Mouse (Mus musculus) midbrain, postnatal 0 days (tissue): ENCODE measurements around the gene Olfr1341. TPM values are rescaled to one million over a fixed set of nuclear protein-coding genes. Genes with fewer than 3 reads are reported as not detected.
A peak's percentile ranks its signal among the peaks of the same experiment; 100 is the strongest.

ENCODE experiments used
- ATAC-seq: fragments of 200-750 bp; cut with Nextera tagmentation; 2 replicates; pipeline ENCODE4 v1.8.0; 2017; ENCODE audit warnings: moderate number of reproducible peaks, mild to moderate bottlenecking, moderate TSS enrichment, moderate library complexity; ENCODE audit not compliant: low FRiP score
- DNase-seq: peaks from one replicate; pipeline ENCODE4 v3.0.0-alpha.2; 2015; ENCODE audit warnings: low spot score
- H3K27ac ChIP-seq: fragments of 300-500 bp; sonication (generic); 2 replicates; pipeline ENCODE4 v1.5.1; 2014; ENCODE audit warnings: low read depth, mild to moderate bottlenecking, low read length, mixed read lengths
- H3K27me3 ChIP-seq: fragments of 300-500 bp; sonication (generic); 2 replicates; pipeline ENCODE4 v1.6.1; 2014; ENCODE audit warnings: low read length, control low read depth, mixed read lengths; ENCODE audit not compliant: insufficient read depth
- H3K36me3 ChIP-seq: fragments of 300-500 bp; sonication (generic); 2 replicates; pipeline ENCODE4 v1.6.1; 2014; ENCODE audit warnings: low read length, control low read depth, mixed read lengths; ENCODE audit not compliant: insufficient read depth
- H3K4me1 ChIP-seq: fragments of 300-500 bp; sonication (generic); 2 replicates; pipeline ENCODE4 v1.6.1; 2014; ENCODE audit warnings: mild to moderate bottlenecking, control low read depth, antibody characterized with exemption, low read length, mixed read lengths; ENCODE audit not compliant: insufficient read depth
- H3K4me2 ChIP-seq: fragments of 300-500 bp; sonication (generic); 2 replicates; pipeline ENCODE4 v1.6.1; 2014; ENCODE audit warnings: low read depth, mild to moderate bottlenecking, low read length, mixed read lengths; ENCODE audit not compliant: poor library complexity, severe bottlenecking
- H3K4me3 ChIP-seq: fragments of 300-500 bp; sonication (generic); 2 replicates; pipeline ENCODE4 v1.5.1; 2014; ENCODE audit warnings: low read depth, mild to moderate bottlenecking, low read length, moderate library complexity
- H3K9ac ChIP-seq: fragments of 300-500 bp; sonication (generic); replicated peaks from 2 replicates; pipeline ENCODE4 v1.6.1; 2014; ENCODE audit warnings: mild to moderate bottlenecking, low read length, moderate library complexity, mixed read lengths; ENCODE audit not compliant: poor library complexity, severe bottlenecking
- H3K9me3 ChIP-seq: fragments of 300-500 bp; sonication (generic); 2 replicates; pipeline ENCODE4 v1.6.1; 2016; ENCODE audit warnings: low read length, control low read depth
- CTCF ChIP-seq: IDR thresholded peaks from 2 replicates; pipeline ENCODE4 v1.5.1; 2016; ENCODE audit warnings: antibody characterized with exemption, mild to moderate bottlenecking
- WGBS: fragments of 180-500 bp; shearing (Covaris S2); extraction: QIAGEN DNeasy Blood & Tissue Kit; methylation state at CpG from one replicate; pipeline ENCODE4 v1.1.7; 2014; 5-methylcytosine and 5-hydroxymethylcytosine counted together
- polyA plus RNA-seq: library from polyadenylated mRNA; unstranded; fragments of >200 nt; fragmentation: Nextera tagmentation; extraction: Ambion mirVana; gene quantifications from 2 replicates; pipeline ENCODE4 v1.2.1, GENCODE M21; 2015
- total RNA-seq: library from RNA; depleted of rRNA; stranded (reverse); fragments of >200 nt; gene quantifications from 2 replicates; pipeline ENCODE4 v1.2.3, GENCODE M21; 2014; rRNA removed

Olfr1341 gene
- not detected in 2 replicates for total RNA-seq
- not detected in 2 replicates for polyA plus RNA-seq

DNA sequence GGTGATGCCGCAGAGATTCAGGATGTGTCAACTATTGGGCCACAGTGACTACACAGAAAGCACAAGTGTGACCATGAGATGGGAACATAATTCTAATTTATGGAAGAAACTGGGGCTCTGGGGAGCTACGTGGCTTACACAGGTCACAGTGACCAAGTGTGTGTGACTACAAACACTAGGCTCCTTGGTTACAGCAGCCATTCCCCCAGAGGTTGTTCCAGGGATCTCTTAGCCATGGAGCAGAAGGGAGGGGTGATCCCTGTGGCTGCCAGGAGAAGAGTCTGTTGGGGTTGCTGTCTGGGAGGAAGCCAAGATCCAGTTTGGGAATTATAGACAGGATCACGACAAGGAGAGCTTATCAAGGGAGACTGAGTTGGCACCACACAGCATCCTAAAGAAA lies at the start of gene Olfr1341:
Gene Olfr1341, plus strand, starts transcription at position 301 of the 400 bp plus-strand sequence.
- no peaks in the 10 kb centered on the region for H3K27me3 ChIP-seq
- H3K9me3 ChIP-seq = no peaks in the 10 kb centered on the region
- TF ChIP-seq CTCF = no peak
- H3K9ac ChIP-seq = no peak within 1 kb of the TSS
- DNase-seq (no peak), ATAC-seq (no peak)
- no peak within 1 kb of the TSS for H3K27ac ChIP-seq
- no peak within 1 kb of the TSS for H3K4me3 ChIP-seq
- 80% methylated on average over 3 of the region's 3 CpGs for WGBS
- no peaks in the 10 kb centered on the region for H3K36me3 ChIP-seq
- H3K4me1 ChIP-seq = no peaks in the 10 kb centered on the region
- no peak within 1 kb of the TSS for H3K4me2 ChIP-seq

DNA sequence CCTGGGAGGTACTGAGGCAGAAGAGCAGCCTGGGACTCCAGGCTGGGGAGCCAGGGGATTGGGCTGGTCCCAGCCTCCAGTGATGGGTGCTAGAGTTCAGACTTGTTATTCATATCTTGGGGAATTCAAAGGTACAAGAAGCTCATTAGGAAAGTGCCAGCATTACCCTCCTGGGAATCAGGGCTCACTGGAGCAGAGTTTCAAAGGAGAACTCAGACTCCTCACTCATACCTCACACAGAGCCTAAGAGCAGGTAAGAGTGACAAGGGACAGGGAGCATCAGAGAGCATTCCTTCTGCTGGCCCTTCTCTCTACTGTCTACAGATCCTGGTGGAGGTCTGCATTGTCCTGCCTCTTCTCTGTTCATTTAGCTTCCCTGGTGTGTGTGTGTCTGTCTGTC lies 44.7 kb upstream of the Olfr1341 start, which contains the start of gene Olfr62:
Gene Olfr62, plus strand, starts transcription at position 301 of the 400 bp plus-strand sequence.
- no peaks in the 10 kb centered on the region for H3K4me1 ChIP-seq
- no peaks in the 10 kb centered on the region for H3K36me3 ChIP-seq
- H3K4me2 ChIP-seq = no peak within 1 kb of the TSS
- no peaks in the 10 kb centered on the region for H3K9me3 ChIP-seq
- H3K27ac ChIP-seq = no peak within 1 kb of the TSS
- H3K9ac ChIP-seq = no peak within 1 kb of the TSS
- ATAC-seq = no peak
- no peak for DNase-seq
- H3K27me3 ChIP-seq = no peaks in the 10 kb centered on the region
- no peak within 1 kb of the TSS for H3K4me3 ChIP-seq
- TF ChIP-seq CTCF = no peak

DNA sequence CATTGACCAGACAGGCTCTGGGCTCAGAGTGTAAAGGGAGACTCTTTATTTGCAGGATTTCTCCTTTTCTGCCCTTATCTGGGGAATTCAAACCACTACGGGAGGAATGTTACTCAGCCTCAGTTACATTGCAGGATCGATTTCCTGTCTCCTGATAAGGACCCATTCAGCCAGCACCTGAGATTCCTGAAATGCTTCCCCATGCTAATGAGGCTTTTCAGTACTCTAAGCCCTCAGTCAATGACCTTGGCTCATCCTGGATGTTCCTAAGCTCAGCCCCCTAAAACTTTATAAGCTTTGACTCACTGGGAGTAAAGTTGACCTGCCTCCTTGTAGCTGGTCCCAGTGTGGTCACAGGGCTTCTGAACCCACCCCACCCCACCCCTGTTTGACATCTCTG lies 16.2 kb upstream of the Olfr1341 start:
- DNase-seq (no peak), ATAC-seq (no peak)
- Histone ChIP-seq H3K9me3 (no peaks in the 10 kb centered on the region), H3K4me1 (no peaks in the 10 kb centered on the region), H3K36me3 (no peaks in the 10 kb centered on the region), H3K27ac (no peak overlapping the region), H3K9ac (no peak overlapping the region), H3K4me2 (no peak overlapping the region), H3K27me3 (no peaks in the 10 kb centered on the region), H3K4me3 (no peak overlapping the region)
- no peak for TF ChIP-seq CTCF
- WGBS = 77% methylated on average over 2 of the region's 2 CpGs

DNA sequence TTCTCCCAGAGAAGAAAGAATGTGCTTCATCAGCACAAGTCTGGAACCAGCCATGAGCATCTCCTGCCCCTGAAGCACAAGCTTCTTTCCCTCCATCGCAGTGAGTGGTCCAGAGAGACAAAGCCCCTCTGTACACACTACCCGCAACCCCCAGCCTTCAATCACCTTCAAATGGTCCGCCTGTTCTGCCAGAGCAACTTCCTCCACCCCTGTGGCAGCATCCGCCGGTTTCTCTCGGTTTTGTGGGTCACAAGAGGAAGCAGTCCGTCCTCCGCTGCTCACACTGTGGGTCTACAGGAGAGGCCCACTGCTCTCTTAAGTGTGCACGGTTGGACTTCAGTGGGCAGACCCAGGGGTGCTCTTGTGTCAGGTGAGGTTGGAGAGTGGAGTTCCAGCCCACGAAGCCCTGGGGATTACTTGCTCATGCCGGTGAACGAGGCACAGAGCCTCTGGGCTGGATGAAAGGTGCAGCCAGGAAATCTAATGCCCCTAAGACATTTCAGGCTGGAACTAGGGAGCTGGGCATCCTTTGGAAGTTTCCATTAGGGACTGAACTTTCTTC lies 10.8 kb upstream of the Olfr1341 start, which contains the start of gene Olfr1342:
Gene Olfr1342, minus strand, starts transcription at position 345 of the 562 bp plus-strand sequence.
- ATAC-seq (no peak), DNase-seq (no peak)
- Histone ChIP-seq H3K9me3 (no peaks in the 10 kb centered on the region), H3K9ac (no peak within 1 kb of the TSS), H3K36me3 (no peaks in the 10 kb centered on the region), H3K4me2 (no peak within 1 kb of the TSS), H3K27me3 (no peaks in the 10 kb centered on the region), H3K27ac (no peak within 1 kb of the TSS), H3K4me3 (no peak within 1 kb of the TSS), H3K4me1 (no peaks in the 10 kb centered on the region)
- WGBS = 60% methylated on average over 12 of the region's 12 CpGs
- no peak for TF ChIP-seq CTCF

DNA sequence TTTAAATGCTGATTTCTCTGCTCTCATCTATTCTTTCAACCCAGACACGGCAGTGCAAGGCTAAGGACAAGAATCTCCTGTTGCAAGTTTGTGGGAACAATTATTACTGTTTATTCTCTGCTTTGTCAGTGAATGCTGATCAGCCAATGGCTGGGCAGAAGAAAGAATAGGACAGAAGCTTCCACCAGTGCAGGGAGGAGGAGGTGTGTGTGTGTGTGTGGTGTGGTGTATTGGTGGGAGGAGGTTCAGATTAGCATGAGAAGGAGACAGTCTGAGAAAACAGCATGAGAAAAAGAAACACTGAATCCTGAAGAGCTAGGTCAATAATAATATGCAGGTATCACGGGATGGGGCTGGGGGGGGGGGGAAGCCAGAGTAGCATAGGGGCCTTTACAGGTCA lies 9.5 kb upstream of the Olfr1341 start:
- Histone ChIP-seq H3K9ac (no peak overlapping the region), H3K4me1 (no peaks in the 10 kb centered on the region), H3K4me3 (no peak overlapping the region), H3K4me2 (no peak overlapping the region), H3K27me3 (no peaks in the 10 kb centered on the region), H3K9me3 (no peaks in the 10 kb centered on the region), H3K27ac (no peak overlapping the region), H3K36me3 (no peaks in the 10 kb centered on the region)
- peak; percentile 14 for DNase-seq
- WGBS = 37% methylated on average over 2 of the region's 2 CpGs
- TF ChIP-seq CTCF = no peak
- ATAC-seq = no peak

DNA sequence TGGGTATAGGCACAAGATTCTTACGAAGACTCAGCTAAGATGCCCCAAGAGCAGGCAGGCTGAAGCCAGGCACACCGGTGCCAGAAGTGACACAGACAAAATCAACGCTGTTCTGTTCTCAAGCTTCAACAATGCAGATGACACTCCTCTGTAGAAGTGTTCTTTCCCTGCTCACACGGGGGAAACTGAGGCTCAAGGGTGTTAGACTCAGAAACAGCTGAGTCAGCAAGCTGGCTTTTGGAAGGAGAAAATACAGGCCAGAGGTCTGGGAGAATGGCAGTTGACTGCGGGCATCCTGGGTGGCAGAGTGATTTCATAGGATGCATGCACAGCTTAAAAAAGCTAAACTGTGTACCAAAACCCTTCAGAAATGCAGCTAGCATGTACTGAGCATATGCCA lies 4.8 kb downstream of the Olfr1341 start:
- ATAC-seq (no peak), DNase-seq (no peak)
- Histone ChIP-seq H3K4me2 (no peak overlapping the region), H3K36me3 (no peaks in the 10 kb centered on the region), H3K27ac (no peak overlapping the region), H3K9me3 (no peaks in the 10 kb centered on the region), H3K4me3 (no peak overlapping the region), H3K4me1 (no peaks in the 10 kb centered on the region), H3K27me3 (no peaks in the 10 kb centered on the region), H3K9ac (no peak overlapping the region)
- TF ChIP-seq CTCF = no peak
- 87% methylated on average over 5 of the region's 5 CpGs for WGBS
